Mouse (Mus musculus) brain, embryonic 14.5 days (tissue): ENCODE results near the gene Tsc22d2.

ENCODE experiments used
- CTCF ChIP-seq: fragments of 200-500 bp; IDR thresholded peaks from 2 replicates; pipeline ENCODE4 v1.5.1; 2012; ENCODE audit warnings: inconsistent platforms, mild to moderate bottlenecking, moderate library complexity, borderline replicate concordance; ENCODE audit not compliant: insufficient read depth, insufficient read length; ENCODE audit errors: extremely low read depth
- POLR2A ChIP-seq: fragments of 200-500 bp; IDR thresholded peaks from 2 replicates; pipeline ENCODE4 v1.6.1; 2012; ENCODE audit warnings: mild to moderate bottlenecking, inconsistent platforms, borderline replicate concordance; ENCODE audit not compliant: poor library complexity, insufficient read depth, insufficient read length, severe bottlenecking; ENCODE audit errors: extremely low read depth

GRCm38 (mm10) chr3:58377589-58378134 is 36.9 kb upstream of the Tsc22d2 start:
- no peak for TF ChIP-seq POLR2A
- TF ChIP-seq CTCF = no peak
